Mouse (Mus musculus) liver, embryonic 14.5 days (tissue): ENCODE results near the gene Tmeff1. TPM values are rescaled to one million over a fixed set of nuclear protein-coding genes. Genes with fewer than 3 reads are reported as not detected.
A peak's percentile ranks its signal among the peaks of the same experiment; 100 is the strongest.

Experiments
- ATAC-seq: fragments of 200-750 bp; cut with Nextera tagmentation; 2 replicates; pipeline ENCODE4 v1.8.0; 2017; ENCODE audit warnings: moderate number of reproducible peaks, mild to moderate bottlenecking, moderate library complexity; ENCODE audit not compliant: insufficient read depth
- DNase-seq, 3 experiments: peaks; one replicate each; pipeline ENCODE4 v3.0.0-alpha.2; 2012 to 2013; ENCODE audit warnings: low read depth in 3 of 3, low spot score in 3 of 3
- H3K27ac ChIP-seq: fragments of 300-500 bp; sonication (generic); 2 replicates; pipeline ENCODE4 v1.5.1; 2014; ENCODE audit warnings: moderate library complexity, mild to moderate bottlenecking, control low read depth, inconsistent platforms
- H3K27me3 ChIP-seq: fragments of 300-500 bp; sonication (generic); 2 replicates; pipeline ENCODE4 v1.6.1; 2014; ENCODE audit warnings: mild to moderate bottlenecking, low read length, moderate library complexity; ENCODE audit not compliant: control insufficient read depth, insufficient read depth
- H3K36me3 ChIP-seq: fragments of 300-500 bp; sonication (generic); replicated peaks from 2 replicates; pipeline ENCODE4 v1.6.1; 2014; ENCODE audit warnings: low read depth; ENCODE audit not compliant: control insufficient read depth, insufficient read depth
- H3K4me1 ChIP-seq, 2 experiments: fragments of 200-500 bp in 1 of 2; fragments of 300-500 bp in 1 of 2; sonication (generic) in 1 of 2; replicated peaks; 2 replicates each; pipeline ENCODE4 v1.6.1; 2012 to 2014; ENCODE audit warnings: antibody characterized with exemption in 1 of 2, inconsistent platforms in 1 of 2, low read length in 1 of 2; ENCODE audit not compliant: control insufficient read depth in 2 of 2, insufficient read depth in 2 of 2
- H3K4me2 ChIP-seq: fragments of 300-500 bp; sonication (generic); 2 replicates; pipeline ENCODE4 v1.6.1; 2014; ENCODE audit warnings: low read depth, mild to moderate bottlenecking, control low read depth, moderate library complexity
- H3K4me3 ChIP-seq, 2 experiments: fragments of 200-500 bp in 1 of 2; fragments of 300-500 bp in 1 of 2; sonication (generic) in 1 of 2; 2 replicates each; pipeline ENCODE4 v1.5.1; 2012 to 2014; ENCODE audit warnings: low read depth in 2 of 2, low read length in 2 of 2, mild to moderate bottlenecking in 2 of 2, control low read depth in 1 of 2, inconsistent platforms in 1 of 2, moderate library complexity in 1 of 2; ENCODE audit not compliant: insufficient read depth in 1 of 2
- H3K9ac ChIP-seq: fragments of 300-500 bp; sonication (generic); replicated peaks from 2 replicates; pipeline ENCODE4 v1.6.1; 2014; ENCODE audit warnings: mild to moderate bottlenecking, control low read depth, moderate library complexity
- H3K9me3 ChIP-seq: fragments of 300-500 bp; sonication (generic); 2 replicates; pipeline ENCODE4 v1.6.1; 2016; ENCODE audit warnings: low read length, mixed read lengths; ENCODE audit not compliant: control insufficient read depth
- CTCF ChIP-seq: IDR thresholded peaks from 2 replicates; pipeline ENCODE4 v1.5.1; 2016; ENCODE audit warnings: antibody characterized with exemption, low read depth, control low read depth
- EP300 ChIP-seq: IDR thresholded peaks from 2 replicates; pipeline ENCODE4 v1.6.1; 2016; ENCODE audit warnings: antibody characterized with exemption, low read depth
- WGBS: fragments of 180-500 bp; shearing (Covaris S2); extraction: QIAGEN DNeasy Blood & Tissue Kit; methylation state at CpG from one replicate; pipeline ENCODE4 v1.1.7; 2014; ENCODE audit not compliant: insufficient replicate concordance; 5-methylcytosine and 5-hydroxymethylcytosine counted together
- polyA plus RNA-seq, 2 experiments: library from polyadenylated mRNA; depleted of rRNA in 1 of 2; stranded (reverse) in 1 of 2; unstranded in 1 of 2; fragments of >200 nt; fragmentation: Nextera tagmentation in 1 of 2; extraction: Ambion mirVana in 1 of 2; gene quantifications; 2 replicates each; pipeline versions ENCODE4 v1.2.1 to v1.2.3; 2012 to 2014

Tmeff1 gene
- polyA plus RNA-seq, 2 experiments = 1.4 to 1.5 TPM

DNA sequence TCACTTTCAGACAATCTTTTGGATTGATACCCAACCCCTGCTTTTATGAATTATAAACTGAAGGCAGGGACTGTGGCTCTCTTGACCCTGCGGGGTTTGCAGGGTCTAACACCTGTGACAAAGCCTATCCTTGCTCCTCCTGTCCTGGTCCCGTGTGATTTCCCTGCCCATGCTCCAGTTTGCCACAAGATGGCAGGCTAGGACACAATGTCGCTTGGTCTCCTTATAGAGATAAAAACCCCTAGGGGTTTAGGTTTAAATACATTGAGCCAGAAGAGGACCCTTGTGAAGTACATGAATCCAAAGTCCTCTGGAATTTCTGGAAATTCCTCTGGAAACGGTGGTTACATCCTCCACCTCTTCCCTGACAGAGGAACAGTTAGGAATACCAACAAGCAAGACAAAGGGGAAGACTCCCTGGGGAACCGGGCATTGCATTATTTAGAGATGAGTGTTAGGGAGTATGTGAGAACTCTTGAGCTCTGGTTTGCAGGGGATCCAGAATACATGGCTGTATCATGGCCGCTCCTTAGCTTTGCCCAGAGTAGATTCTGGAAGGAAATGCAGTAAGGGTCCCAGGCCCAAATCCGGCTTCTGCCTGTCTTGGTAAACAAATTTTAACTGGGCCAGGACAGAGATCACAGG, 106.9 kb downstream of the Tmeff1 start:
- no peak overlapping the region for H3K9ac ChIP-seq
- H3K9me3 ChIP-seq = no peaks in the 10 kb centered on the region
- DNase-seq (no peak), ATAC-seq (no peak)
- H3K4me2 ChIP-seq = no peak overlapping the region
- no peaks in the 10 kb centered on the region for H3K36me3 ChIP-seq
- 36% methylated on average over 7 of the region's 7 CpGs for WGBS
- H3K4me1 ChIP-seq = no peaks in the 10 kb centered on the region
- H3K27ac ChIP-seq = no peak overlapping the region
- H3K27me3 ChIP-seq = no peaks in the 10 kb centered on the region
- H3K4me3 ChIP-seq = no peak overlapping the region
- TF ChIP-seq EP300 (no peak), CTCF (peak; percentile 69)

DNA sequence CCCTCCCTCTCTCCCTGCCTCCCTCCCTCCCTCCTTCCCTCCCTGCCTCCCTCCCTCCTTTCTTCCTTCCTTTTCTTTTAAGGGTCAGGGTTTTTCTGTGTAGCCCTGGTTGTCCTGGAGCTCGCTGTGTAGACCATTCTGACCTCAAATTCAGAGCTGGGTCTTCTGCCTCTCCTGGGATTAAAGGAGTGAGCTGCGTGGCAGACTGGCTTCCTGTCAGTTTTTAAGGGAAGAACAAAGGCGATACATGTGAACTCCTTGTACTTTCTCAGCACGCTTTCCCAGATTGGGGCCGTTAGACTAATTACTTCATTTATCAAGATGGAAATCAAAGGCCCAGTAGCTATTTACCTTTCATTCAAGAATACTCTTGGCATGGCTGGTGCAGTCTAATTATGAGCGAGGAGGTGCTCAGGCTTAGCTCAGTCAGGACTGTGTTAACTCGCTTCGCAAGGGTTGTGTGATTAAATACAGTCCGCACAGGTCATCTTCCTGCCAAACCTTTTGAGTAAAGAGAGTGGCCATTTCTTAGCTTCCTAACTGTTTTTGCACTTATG, 107.8 kb downstream of the Tmeff1 start:
- TF ChIP-seq CTCF (no peak), EP300 (no peak)
- DNase-seq (no peak), ATAC-seq (no peak)
- Histone ChIP-seq H3K4me3 (no peak overlapping the region), H3K9me3 (no peaks in the 10 kb centered on the region), H3K36me3 (no peaks in the 10 kb centered on the region), H3K9ac (no peak overlapping the region), H3K27me3 (no peaks in the 10 kb centered on the region), H3K4me1 (no peaks in the 10 kb centered on the region), H3K27ac (no peak overlapping the region), H3K4me2 (no peak overlapping the region)
- 57% methylated on average over 9 of the region's 9 CpGs for WGBS

DNA sequence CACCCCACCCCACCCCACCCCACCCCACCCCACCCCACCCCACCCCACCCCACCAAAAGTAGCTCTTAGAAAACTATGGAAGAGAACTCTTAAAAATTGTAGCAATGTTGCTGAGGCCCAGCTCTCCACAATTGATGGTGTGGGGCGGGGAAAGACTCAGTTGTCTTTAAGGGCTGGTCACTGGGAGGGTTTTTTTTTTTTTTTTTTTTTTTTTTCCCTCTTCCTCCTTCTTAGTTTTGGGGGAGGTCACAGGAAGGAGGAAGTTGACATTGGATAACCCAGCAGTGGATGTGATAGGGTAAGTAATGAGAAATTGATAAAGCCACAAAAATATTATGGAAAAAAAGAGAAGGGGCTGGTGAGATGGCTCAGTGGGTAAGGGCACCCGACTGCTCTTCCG, 111.7 kb downstream of the Tmeff1 start:
- H3K4me1 ChIP-seq = no peaks in the 10 kb centered on the region
- H3K4me3 ChIP-seq = no peak overlapping the region
- H3K27me3 ChIP-seq = no peaks in the 10 kb centered on the region
- WGBS = 70% methylated on average over 3 of the region's 3 CpGs
- ATAC-seq (no peak), DNase-seq (no peak)
- H3K9me3 ChIP-seq = no peaks in the 10 kb centered on the region
- H3K36me3 ChIP-seq = no peaks in the 10 kb centered on the region
- H3K4me2 ChIP-seq = no peak overlapping the region
- H3K9ac ChIP-seq = no peak overlapping the region
- TF ChIP-seq EP300 (no peak), CTCF (no peak)
- H3K27ac ChIP-seq = no peak overlapping the region

DNA sequence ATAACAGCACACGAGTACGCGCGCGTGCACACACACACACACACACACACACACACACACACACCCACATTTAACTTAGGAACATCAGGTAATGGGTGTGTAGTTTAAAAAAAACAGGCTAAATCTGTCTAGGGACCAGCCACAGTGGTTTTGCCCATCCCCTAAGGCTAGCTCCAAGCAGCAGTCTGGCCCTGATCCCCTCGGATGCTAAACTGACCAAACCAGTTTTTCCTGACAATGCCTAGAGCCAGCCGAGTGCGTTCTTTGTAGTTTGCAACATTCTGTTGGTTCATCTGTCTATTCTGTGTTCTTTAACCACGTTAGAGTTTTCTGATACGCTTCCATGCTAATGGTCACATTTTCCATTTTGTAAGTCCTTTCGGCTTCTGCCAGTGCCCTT, 112.3 kb downstream of the Tmeff1 start:
- DNase-seq = no peak
- TF ChIP-seq CTCF = no peak
- no peak for TF ChIP-seq EP300
- Histone ChIP-seq H3K4me2 (no peak overlapping the region), H3K36me3 (no peaks in the 10 kb centered on the region), H3K9ac (no peak overlapping the region), H3K4me3 (no peak overlapping the region), H3K27ac (no peak overlapping the region), H3K9me3 (no peaks in the 10 kb centered on the region), H3K4me1 (no peaks in the 10 kb centered on the region), H3K27me3 (no peaks in the 10 kb centered on the region)
- ATAC-seq = no peak
- WGBS = 63% methylated on average over 11 of the region's 11 CpGs

Other genes starting within 250 kb of the Tmeff1 start
- 7.8 and 10.5 TPM in 2 replicates for gene Tex10, start 111.7 kb upstream of the Tmeff1 start, polyA plus RNA-seq (2012; rRNA removed)
- 21.9 and 23.4 TPM in 2 replicates for gene Tex10, start 111.7 kb upstream of the Tmeff1 start, polyA plus RNA-seq (2014; fragmentation: Nextera tagmentation; extraction: Ambion mirVana)
- 1.3 and 2.1 TPM in 2 replicates for gene Msantd3, start 45.2 kb upstream of the Tmeff1 start, polyA plus RNA-seq (2012; rRNA removed)
- gene Msantd3, start 45.2 kb upstream of the Tmeff1 start, polyA plus RNA-seq (2014; fragmentation: Nextera tagmentation; extraction: Ambion mirVana) = 1.5 and 2.4 TPM in 2 replicates
- 0.02 and 0.03 TPM in 2 replicates for gene Cavin4, start 78.3 kb downstream of the Tmeff1 start, polyA plus RNA-seq (2012; rRNA removed)
- gene Cavin4, start 78.3 kb downstream of the Tmeff1 start, polyA plus RNA-seq (2014; fragmentation: Nextera tagmentation; extraction: Ambion mirVana) = not detected in 2 replicates